Mouse (Mus musculus): ENCODE data around the gene Plekha3.

Plekha3 gene

GRCm38 (mm10) chr2:76676401-76677226 lies 1.5 kb downstream of the Plekha3 start:
- DNase-seq (ENCODE audit: low spot score in 2 of 2): no peak

DNA sequence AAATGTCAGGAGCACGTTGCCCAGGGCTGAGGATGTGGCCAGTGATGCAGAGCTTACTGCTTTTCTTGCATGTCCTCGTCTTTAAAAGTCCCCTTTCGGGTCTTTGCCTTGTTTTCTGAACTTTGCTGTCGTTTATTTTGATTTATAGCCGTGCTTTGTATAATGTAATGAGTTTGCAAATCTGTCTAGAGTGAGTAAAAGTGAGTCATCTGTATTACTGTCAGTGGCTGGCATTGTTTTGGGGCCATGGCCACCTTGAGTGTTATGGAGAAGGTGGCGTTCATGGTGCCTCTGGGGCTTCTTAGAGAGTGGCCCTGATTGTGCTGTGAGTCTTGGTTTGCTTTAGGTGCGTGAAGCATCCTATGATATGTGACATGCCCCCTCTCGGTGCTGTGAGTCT lies 7.2 kb downstream of the Plekha3 start:
- no peak for DNase-seq (ENCODE audit: low spot score in 2 of 2)

- no peak for DNase-seq (ENCODE audit: low spot score in 2 of 2)
Observed at GRCm38 (mm10) chr2:76686986-76687385, 11.9 kb downstream of the Plekha3 start.

DNA sequence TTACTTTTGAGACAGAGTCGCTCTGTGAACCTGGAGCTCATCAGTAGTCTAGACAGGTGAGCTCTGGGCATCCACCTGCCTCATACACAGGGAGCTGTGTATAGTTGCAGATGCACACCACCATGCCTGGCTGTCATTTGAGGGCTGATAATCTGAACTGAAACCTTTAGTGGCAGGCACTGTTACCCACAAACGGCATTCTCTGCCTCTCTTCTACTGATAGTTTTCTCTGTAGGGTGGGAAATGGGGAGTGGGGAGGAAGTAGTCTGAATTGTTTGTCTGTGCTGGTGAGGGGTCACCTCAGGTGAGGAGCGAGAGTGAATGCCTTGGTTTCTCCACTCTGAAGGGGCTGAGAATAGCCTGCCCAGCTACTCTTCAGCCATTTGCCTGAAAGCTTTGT lies 12.5 kb downstream of the Plekha3 start:
- no peak for DNase-seq (ENCODE audit: low spot score in 2 of 2)

GRCm38 (mm10) chr2:76688162-76688561 lies 13.1 kb downstream of the Plekha3 start:
- DNase-seq (ENCODE audit: low spot score in 2 of 2): no peak

DNA sequence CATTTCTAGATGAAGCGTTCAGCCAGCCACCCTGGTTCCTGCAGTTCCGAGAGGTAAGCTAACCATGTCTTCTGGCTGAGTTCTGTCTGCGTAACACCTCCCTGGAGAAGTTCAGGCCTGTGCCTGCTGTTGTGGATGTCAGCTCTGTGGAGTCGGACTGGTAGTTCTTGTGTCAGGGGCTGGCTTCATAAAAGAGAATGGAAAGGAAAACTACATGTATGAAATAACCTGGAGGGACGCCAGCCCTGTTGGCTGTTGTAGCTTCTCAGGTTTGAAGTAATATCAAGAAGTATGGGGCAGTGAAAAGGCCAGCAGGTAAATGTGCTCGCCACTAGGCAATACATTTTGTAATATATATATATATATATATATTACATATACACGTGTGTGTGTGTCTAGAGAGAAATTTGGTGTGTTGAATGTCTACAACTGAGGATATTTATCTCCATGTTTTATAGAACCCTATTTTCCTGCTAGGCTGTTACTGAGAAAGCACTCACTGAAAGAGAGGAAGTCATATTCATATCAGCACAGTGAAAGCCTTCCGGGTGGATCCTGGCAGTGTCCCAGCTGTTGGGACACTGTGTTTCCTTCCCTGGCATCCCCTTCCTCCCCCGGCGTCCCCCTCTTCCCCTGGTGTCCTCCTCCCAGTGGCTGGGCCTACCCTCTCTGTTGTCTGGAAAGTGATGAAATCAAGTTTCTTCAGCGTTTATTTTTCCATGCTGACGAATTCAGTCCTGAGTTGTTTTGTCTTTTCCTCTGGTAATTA lies 15.5 kb downstream of the Plekha3 start:
- DNase-seq (ENCODE audit: low spot score in 2 of 2): no peak

DNA sequence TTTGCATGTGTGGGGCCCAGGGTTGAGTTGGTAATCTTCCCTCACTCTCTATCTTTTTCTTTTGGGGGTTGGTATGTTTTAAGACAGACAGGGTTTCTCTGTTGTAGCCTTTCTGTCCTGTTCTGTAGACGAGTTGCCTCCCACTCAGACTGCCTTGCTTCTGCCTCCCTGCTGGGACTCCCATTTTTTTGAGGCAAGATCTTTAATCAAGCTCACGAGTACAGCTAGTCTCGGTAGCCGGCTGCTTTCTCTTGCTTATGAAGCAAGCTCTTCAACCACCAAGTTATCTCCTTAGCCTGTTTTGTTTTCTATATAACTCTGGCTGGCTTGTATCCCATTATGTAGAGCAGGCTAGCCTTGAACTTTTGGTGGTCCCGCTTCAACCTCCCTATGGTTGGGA lies 18.7 kb downstream of the Plekha3 start:
- DNase-seq (ENCODE audit: low spot score in 2 of 2): no peak

GRCm38 (mm10) chr2:76695290-76695689 lies 20.2 kb downstream of the Plekha3 start:
- DNase-seq (ENCODE audit: low spot score in 2 of 2): no peak

- no peak for DNase-seq (ENCODE audit: low spot score in 2 of 2)
Observed at GRCm38 (mm10) chr2:76702188-76702587, 27.1 kb downstream of the Plekha3 start.

DNA sequence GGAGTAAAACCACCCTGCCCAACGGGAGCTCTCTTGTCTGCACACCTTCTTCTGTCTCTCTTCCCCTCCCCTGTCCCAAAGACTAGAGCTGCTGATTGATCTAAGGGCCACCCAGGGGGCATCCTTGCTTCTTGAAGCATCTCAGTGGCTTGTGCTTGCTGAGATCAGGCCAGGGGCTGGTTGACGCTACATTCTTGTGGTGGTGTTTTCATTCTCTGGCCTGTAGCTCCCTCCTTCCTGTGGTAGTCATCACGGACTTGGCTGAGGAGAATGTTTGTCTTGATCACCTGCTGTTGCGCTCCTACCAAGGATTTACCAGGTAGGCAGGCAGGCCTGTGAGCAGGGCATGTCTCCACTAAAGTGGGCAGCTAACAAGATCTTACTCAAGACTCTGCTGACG lies 27.7 kb downstream of the Plekha3 start:
- DNase-seq (ENCODE audit: low spot score in 2 of 2): no peak

DNA sequence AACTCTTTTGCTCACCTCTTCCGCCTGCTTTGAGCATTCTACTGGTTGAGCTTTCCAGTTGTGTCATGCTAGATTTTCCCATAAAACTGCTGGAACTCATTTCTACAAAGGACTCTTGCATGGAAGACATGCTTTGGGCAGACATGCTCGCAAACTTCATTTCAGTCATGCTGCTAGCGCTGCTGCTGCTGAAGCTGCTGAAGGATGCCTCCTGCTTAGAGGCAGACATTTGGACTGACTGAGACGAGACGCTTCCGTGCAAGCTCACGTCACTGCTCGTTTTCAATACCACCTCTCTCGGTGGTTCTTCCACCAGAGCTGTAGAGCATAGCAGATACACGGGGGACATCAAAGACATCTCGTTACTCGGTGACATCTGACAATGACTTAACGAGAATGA lies 30.6 kb downstream of the Plekha3 start:
- no peak for DNase-seq (ENCODE audit: low spot score in 2 of 2)

DNA sequence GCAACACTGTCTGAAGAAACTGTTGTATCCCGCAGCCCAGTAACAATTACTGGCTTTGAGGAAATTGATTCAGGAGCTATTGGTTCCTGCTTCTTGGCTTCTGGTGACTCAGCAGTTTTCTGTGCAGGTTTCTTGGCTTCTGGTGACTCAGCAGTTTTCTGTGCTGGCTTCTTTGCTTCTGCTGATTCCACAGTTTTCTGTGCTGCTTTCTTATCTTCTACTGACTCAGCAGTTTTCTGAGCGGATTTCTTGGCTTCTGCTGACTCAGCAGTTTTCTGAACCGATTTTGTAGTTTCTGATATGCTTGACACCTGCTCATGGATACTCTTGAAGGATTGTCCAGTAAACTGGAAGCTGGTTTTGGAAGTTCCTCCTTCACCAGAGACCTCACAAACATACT lies 33.4 kb downstream of the Plekha3 start:
- no peak for DNase-seq (ENCODE audit: low spot score in 2 of 2)

- DNase-seq (ENCODE audit: low spot score in 2 of 2): no peak
Observed at GRCm38 (mm10) chr2:76714984-76715383, 39.9 kb downstream of the Plekha3 start.

DNA sequence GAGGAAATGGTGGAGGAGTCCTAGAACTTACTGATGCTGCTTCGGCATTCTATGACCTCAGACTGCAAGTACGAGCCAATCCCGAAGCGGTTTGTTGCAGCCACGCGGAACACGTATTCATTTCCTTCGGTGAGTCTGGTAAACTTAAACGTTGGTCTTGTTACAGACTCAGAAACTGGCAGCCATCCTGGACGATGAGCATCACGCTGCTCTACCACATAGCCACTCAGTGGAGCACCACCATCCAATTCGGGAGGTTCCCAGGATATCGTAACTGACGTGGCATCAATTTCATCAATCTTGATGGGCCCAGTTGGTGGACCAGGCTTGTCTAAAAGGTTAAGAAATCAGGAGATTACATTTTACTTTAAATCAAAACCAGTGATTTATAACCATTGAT lies 44.6 kb downstream of the Plekha3 start:
- no peak for DNase-seq (ENCODE audit: low spot score in 2 of 2)

Data from spleen, postnatal 10 days (tissue).